Comparison of ENCODE assay signal across 12 mouse cellular contexts in genomic region chr10:111594651-111595050, GRCm38 (mm10).
DNase-seq lines count a peak whose midpoint lies in the region; ATAC-seq and TF ChIP-seq lines count a peak whose summit lies in the region.
"Had no signal": no experiment of that assay in that cellular context is flagged by ENCODE, and none has a peak within 500 bp of the region (broad histone marks: within the 10 kb centered on the region; RNA-seq: fewer than 3 reads in every experiment).

No protein-coding gene starts in this region.

- H3K36me3 ChIP-seq in E14TG2a.4 (ENCODE audit: insufficient read depth, low read length): no peaks in the 10 kb centered on the region
- H3K36me3 ChIP-seq in heart, embryonic 10.5 days: no peaks in the 10 kb centered on the region
- no peaks in the 10 kb centered on the region for H3K36me3 ChIP-seq in hindbrain, postnatal 0 days (ENCODE audit: insufficient read depth, low read length)

- TF ChIP-seq POLR2A in cerebellum, adult 2 months (IDR thresholded peaks at IDR 0.05; ENCODE audit: borderline replicate concordance, insufficient read depth, low read length): no peak

- H3K4me3 ChIP-seq in cerebellum, adult 2 months (replicated peaks; ENCODE audit: insufficient read depth, low read depth, low read length): no peak overlapping the region
- peak overlapping the region; percentile 72 for H3K4me3 ChIP-seq in E14TG2a.4 (replicated peaks; ENCODE audit: low read length)
- peak overlapping the region; percentile 47 for H3K4me3 ChIP-seq in heart, embryonic 10.5 days
- H3K4me3 ChIP-seq in hindbrain, postnatal 0 days (ENCODE audit: low read length): no peak overlapping the region
- H3K4me3 ChIP-seq: forebrain, embryonic 13.5 days had no signal

- no peak overlapping the region for H3K9ac ChIP-seq in hindbrain, postnatal 0 days (replicated peaks; ENCODE audit: low read length)
- H3K9ac ChIP-seq: forebrain, embryonic 13.5 days had no signal

- no peak overlapping the region for H3K27ac ChIP-seq in cerebellum, adult 2 months (ENCODE audit: insufficient read depth, low read length)
- H3K27ac ChIP-seq in heart, embryonic 10.5 days: peak overlapping the region; percentile 82
- no peak overlapping the region for H3K27ac ChIP-seq in hindbrain, postnatal 0 days
- H3K27ac ChIP-seq: forebrain, embryonic 13.5 days had no signal

- no peak for TF ChIP-seq CTCF in cerebellum, adult 2 months (IDR thresholded peaks at IDR 0.05; ENCODE audit: borderline replicate concordance, insufficient read depth, low read depth, low read length)
- no peak for TF ChIP-seq CTCF in E14TG2a.4 (conservative IDR thresholded peaks at IDR 0.05; ENCODE audit: low read length)
- no peak for TF ChIP-seq CTCF in hindbrain, postnatal 0 days (IDR thresholded peaks at IDR 0.05; ENCODE audit: low read depth)

- H3K4me2 ChIP-seq in hindbrain, postnatal 0 days (ENCODE audit: low read depth, low read length): no peak overlapping the region
- H3K4me2 ChIP-seq: forebrain, embryonic 13.5 days had no signal

- no peaks in the 10 kb centered on the region for H3K27me3 ChIP-seq in cerebellum, adult 2 months (ENCODE audit: control insufficient read depth, insufficient read depth, low read length)
- peaks cover 9% of the 10 kb centered on the region for H3K27me3 ChIP-seq in E14TG2a.4 (ENCODE audit: insufficient read depth, low read length)
- no peaks in the 10 kb centered on the region for H3K27me3 ChIP-seq in heart, embryonic 10.5 days (ENCODE audit: insufficient read depth, poor library complexity, severe bottlenecking)
- no peaks in the 10 kb centered on the region for H3K27me3 ChIP-seq in hindbrain, postnatal 0 days (ENCODE audit: insufficient read depth, low read length)
- H3K27me3 ChIP-seq: forebrain, embryonic 13.5 days had no signal

- ATAC-seq in hindbrain, postnatal 0 days: no peak
- ATAC-seq: forebrain, embryonic 13.5 days had no signal

- 28% methylated on average over 10 of the region's 10 CpGs for WGBS in cerebellum, adult 2 months
- WGBS in heart, embryonic 10.5 days: 22% methylated on average over 10 of the region's 10 CpGs
- 61% methylated on average over 10 of the region's 10 CpGs for WGBS in hindbrain, postnatal 0 days

- DNase-seq in cerebellum, postnatal 14 days: peak; percentile 14 to 26
- no peak for DNase-seq in cerebellum, adult 2 months
- no peak for DNase-seq in heart, embryonic 10.5 days (ENCODE audit: low spot score)
- DNase-seq in liver: peak; percentile 22
- DNase-seq in left cerebral cortex, postnatal 25 days (ENCODE audit: low spot score in 2 of 2): no peak
- DNase-seq in adipocyte (ENCODE audit: low spot score): no peak
- no peak for DNase-seq in hindbrain, postnatal 0 days (ENCODE audit: low spot score)
- DNase-seq: B cell, adult 2 months; cerebellum, adult 9-10 months; kidney, adult 9 months had no signal

- H3K9me3 ChIP-seq in E14TG2a.4 (ENCODE audit: low read length): no peaks in the 10 kb centered on the region
- no peaks in the 10 kb centered on the region for H3K9me3 ChIP-seq in heart, embryonic 10.5 days
- H3K9me3 ChIP-seq in hindbrain, postnatal 0 days (ENCODE audit: low read length): no peaks in the 10 kb centered on the region
- H3K9me3 ChIP-seq: forebrain, embryonic 13.5 days had no signal

- no peaks in the 10 kb centered on the region for H3K4me1 ChIP-seq in cerebellum, adult 2 months (ENCODE audit: control insufficient read depth, insufficient read depth, low read length)
- peaks cover 70% of the 10 kb centered on the region for H3K4me1 ChIP-seq in E14TG2a.4 (replicated peaks; ENCODE audit: low read depth, low read length)
- peaks cover 41% of the 10 kb centered on the region for H3K4me1 ChIP-seq in heart, embryonic 10.5 days
- peaks cover 4% of the 10 kb centered on the region; the same call in 1 of the 2 replicates for H3K4me1 ChIP-seq in hindbrain, postnatal 0 days (ENCODE audit: insufficient read depth, low read length)

- intact Hi-C loops in left cerebral cortex, postnatal 25 days (cut with DNase I): no loop called here

Comparison
In these comparisons a context has a peak if more than half of its experiments do, and no peak if none do; other contexts are left out.
1. DNase-seq: peak in cerebellum, postnatal 14 days (2 of 2) and liver (single experiment); none in cerebellum, adult 2 months (0 of 2), heart, embryonic 10.5 days (single experiment), left cerebral cortex, postnatal 25 days (0 of 2), adipocyte (single experiment) and hindbrain, postnatal 0 days (single experiment).
2. H3K4me3 ChIP-seq: peak in E14TG2a.4 (single experiment) and heart, embryonic 10.5 days (single experiment); none in cerebellum, adult 2 months (single experiment) and hindbrain, postnatal 0 days (single experiment).